Mouse (Mus musculus) adrenal gland, adult 10 weeks (tissue): ENCODE results near the gene Dusp22. TPM values are rescaled to one million over a fixed set of nuclear protein-coding genes. Genes with fewer than 3 reads are reported as not detected.

Experiments used
- polyA plus RNA-seq: library from polyadenylated mRNA; stranded (reverse); fragments of 350-450 nt; fragmentation: Illumina TruSeq; extraction: RNeasy Lipid Tissue Mini Kit (QIAGEN cat#74804); gene quantifications from one replicate; pipeline ENCODE4 v1.2.3, GENCODE M21; 2014; ENCODE audit warnings: low read depth, low replicate concordance

The Dusp22 gene
- 28.3 TPM for polyA plus RNA-seq

GRCm38 (mm10) chr13:30659613-30660505 is at the start of gene Dusp22:
Gene Dusp22, plus strand, starts transcription at chr13:30659999.

GRCm38 (mm10) chr13:30749021-30749556 is 89.3 kb downstream of the Dusp22 start, which contains the start of gene Irf4:
Gene Irf4, plus strand, starts transcription at chr13:30749226.

Other genes with a start within 250 kb of the Dusp22 start
- gene Uqcrfs1, start 114.6 kb upstream of the Dusp22 start, polyA plus RNA-seq: 226 TPM
- 7.5 TPM for gene Irf4, start 89.2 kb downstream of the Dusp22 start, polyA plus RNA-seq